Mouse (Mus musculus) hindlimb bud, embryonic 11.5 days (tissue): ENCODE measurements at regions not wholly inside any gene's neighbourhood (a gene's known extent, or its start where the extent isn't known, plus 50 kb on each side); places are given as distances from the start of the nearest gene placed in this dataset.

Experiments used
- DNase-seq: peaks from one replicate; pipeline ENCODE4 v3.0.0-alpha.2; 2012; ENCODE audit warnings: low read depth, low spot score; ENCODE audit errors: extremely low spot score

- no peak for DNase-seq
Measured at GRCm38 (mm10) chr1:57643466-57644097, 130.4 kb upstream of the Spats2l start.

GRCm38 (mm10) chr1:57664962-57665361 is 109.0 kb upstream of the Spats2l start:
- DNase-seq: no peak

- no peak for DNase-seq
Measured at GRCm38 (mm10) chr1:57665724-57666123, 108.2 kb upstream of the Spats2l start.

- DNase-seq: no peak
Measured at GRCm38 (mm10) chr1:57666179-57666693, 107.7 kb upstream of the Spats2l start.

- DNase-seq: no peak
Measured at GRCm38 (mm10) chr1:57673415-57673814, 100.5 kb upstream of the Spats2l start.

- no peak for DNase-seq
Measured at GRCm38 (mm10) chr1:57673957-57674699, 99.8 kb upstream of the Spats2l start.

- DNase-seq: no peak
Measured at GRCm38 (mm10) chr1:57684387-57685162, 89.4 kb upstream of the Spats2l start.

GRCm38 (mm10) chr1:57689253-57689652 is 84.7 kb upstream of the Spats2l start:
- DNase-seq: no peak

GRCm38 (mm10) chr1:57707906-57708305 is 66.1 kb upstream of the Spats2l start:
- no peak for DNase-seq

GRCm38 (mm10) chr1:57712916-57713503 is 61.0 kb upstream of the Spats2l start:
- no peak for DNase-seq

GRCm38 (mm10) chr1:57717139-57717800 is 56.7 kb upstream of the Spats2l start:
- no peak for DNase-seq

- DNase-seq: no peak
Measured at GRCm38 (mm10) chr1:57718409-57718808, 55.6 kb upstream of the Spats2l start.
